ENCODE assay signal across 8 mouse cellular contexts in genomic region chr1:61639114-61640093, GRCm38 (mm10). TPM values are rescaled to one million over a fixed set of nuclear protein-coding genes. Genes with fewer than 3 reads are reported as not detected.
DNase-seq lines count a peak whose midpoint lies in the region; ATAC-seq and TF ChIP-seq lines count a peak whose summit lies in the region.

No protein-coding gene starts in this region.

- TF ChIP-seq POLR2A in embryonic fibroblast, embryonic 13.5 days (IDR thresholded peaks at IDR 0.05; ENCODE audit: low read depth, low read length): no peak

- no peaks in the 10 kb centered on the region for H3K36me3 ChIP-seq in ES-E14 (ENCODE audit: control insufficient read depth, insufficient read depth, low read length, poor library complexity, severe bottlenecking)
- no peaks in the 10 kb centered on the region for H3K36me3 ChIP-seq in limb, embryonic 10.5 days
- no peaks in the 10 kb centered on the region for H3K36me3 ChIP-seq in midbrain, embryonic 11.5 days (ENCODE audit: control insufficient read depth, insufficient read depth, low read length)

- peak; percentile 16; the same call in 1 of the 2 replicates for ATAC-seq in cerebellum, adult (ENCODE audit: insufficient number of reproducible peaks, low FRiP score, low TSS enrichment)
- ATAC-seq in midbrain, embryonic 11.5 days (ENCODE audit: low FRiP score): peak; percentile 67
- ATAC-seq in activated CD4-positive, CD25-positive, alpha-beta regulatory T cell, adult 4 months: no peak

- no peak overlapping the region for H3K27ac ChIP-seq in ES-E14 (ENCODE audit: insufficient read depth, low read depth, low read length, poor library complexity, severe bottlenecking)
- no peak overlapping the region for H3K27ac ChIP-seq in embryonic fibroblast, embryonic 13.5 days (ENCODE audit: insufficient read depth, low read length)
- peak overlapping the region; percentile 91 for H3K27ac ChIP-seq in limb, embryonic 10.5 days
- H3K27ac ChIP-seq in midbrain, embryonic 11.5 days (ENCODE audit: low read depth, low read length): no peak overlapping the region

- H3K27me3 ChIP-seq in limb, embryonic 10.5 days (ENCODE audit: low read depth, poor library complexity, severe bottlenecking): peaks cover 45% of the 10 kb centered on the region
- no peaks in the 10 kb centered on the region for H3K27me3 ChIP-seq in midbrain, embryonic 11.5 days (ENCODE audit: control insufficient read depth, insufficient read depth, low read length)

- peak overlapping the region; percentile 63 for H3K9ac ChIP-seq in ES-E14 (ENCODE audit: insufficient read depth, low read depth, low read length, poor library complexity, severe bottlenecking)
- H3K9ac ChIP-seq in midbrain, embryonic 11.5 days (ENCODE audit: low read length): peak overlapping the region; percentile 91

- H3K4me2 ChIP-seq in midbrain, embryonic 11.5 days: peak overlapping the region; percentile 95

- no peak for DNase-seq in cerebellum, postnatal 36 days
- DNase-seq in ES-E14 (ENCODE audit: low read depth, low spot score): no peak
- DNase-seq in heart, postnatal 4 days: peak; percentile 29
- DNase-seq in limb, embryonic 10.5 days (ENCODE audit: low spot score): peak; percentile 51
- DNase-seq in midbrain, embryonic 11.5 days (ENCODE audit: low spot score, missing footprints): peak; percentile 94

- peak overlapping the region; percentile 74 for H3K4me3 ChIP-seq in ES-E14 (ENCODE audit: insufficient read depth in 1 of 2, low read depth in 1 of 2, low read length in 2 of 2, poor library complexity in 1 of 2, severe bottlenecking in 1 of 2)
- H3K4me3 ChIP-seq in embryonic fibroblast, embryonic 13.5 days (ENCODE audit: insufficient read depth, low read length): peak overlapping the region; percentile 56
- peak overlapping the region; percentile 97 for H3K4me3 ChIP-seq in limb, embryonic 10.5 days
- peak overlapping the region; percentile 86 for H3K4me3 ChIP-seq in midbrain, embryonic 11.5 days (ENCODE audit: low read depth, low read length)

- no peak for TF ChIP-seq CTCF in embryonic fibroblast, embryonic 13.5 days (IDR thresholded peaks at IDR 0.05; ENCODE audit: borderline replicate concordance, insufficient read depth, low read length)

- H3K9me3 ChIP-seq in ES-E14 (ENCODE audit: control insufficient read depth, insufficient read depth, low read depth, low read length): no peaks in the 10 kb centered on the region
- H3K9me3 ChIP-seq in limb, embryonic 10.5 days (replicated peaks): no peaks in the 10 kb centered on the region
- H3K9me3 ChIP-seq in midbrain, embryonic 11.5 days (ENCODE audit: control insufficient read depth, low read length): no peaks in the 10 kb centered on the region

- in situ Hi-C loops in ES-E14 (cut with MboI; ENCODE audit: low sequenced_read_pairs in 2 of 2, unreplicated experiment in 2 of 2): no loop called here

- H3K4me1 ChIP-seq in ES-E14 (ENCODE audit: control insufficient read depth in 2 of 2, insufficient read depth in 2 of 2, low read length in 2 of 2, poor library complexity in 1 of 2): no peaks in the 10 kb centered on the region
- H3K4me1 ChIP-seq in embryonic fibroblast, embryonic 13.5 days (ENCODE audit: control insufficient read depth, insufficient read depth, low read length): peaks cover 3% of the 10 kb centered on the region; the same call in 1 of the 2 replicates
- H3K4me1 ChIP-seq in limb, embryonic 10.5 days: peaks cover 16% of the 10 kb centered on the region
- H3K4me1 ChIP-seq in midbrain, embryonic 11.5 days (ENCODE audit: control insufficient read depth, insufficient read depth, low read length): peaks cover 3% of the 10 kb centered on the region; the same call in 1 of the 2 replicates

- WGBS in limb, embryonic 10.5 days: 4% methylated on average over 40 of the region's 40 CpGs
- WGBS in midbrain, embryonic 11.5 days: 4% methylated on average over 40 of the region's 40 CpGs

TF ChIP-seq in ES-E14, 5 proteins besides CTCF, POLR2A, EP300 and RAD21:
- no peak for TF ChIP-seq CHD2 (IDR thresholded peaks at IDR 0.05; ENCODE audit: low read depth, low read length)
- TF ChIP-seq ZC3H11A (IDR thresholded peaks at IDR 0.05; ENCODE audit: borderline replicate concordance, low read depth, low read length): no peak
- TF ChIP-seq MAFK (IDR thresholded peaks at IDR 0.05; ENCODE audit: insufficient read depth, low read depth, low read length): no peak
- TF ChIP-seq ZNF384 (IDR thresholded peaks at IDR 0.05; ENCODE audit: low read depth, low read length): no peak
- TF ChIP-seq HCFC1 (IDR thresholded peaks at IDR 0.05; ENCODE audit: borderline replicate concordance, insufficient read depth, low read length): no peak

RNA-seq across cellular contexts. Expression of gene Pard3b, which starts 0.8 kb away (rescaled TPM):
- total RNA-seq in ES-E14 (2012; rRNA removed): 0.49 and 1.2 TPM in 2 replicates
- polyA plus RNA-seq in embryonic fibroblast, embryonic 13.5 days (2011; ENCODE audit: insufficient read length, low read depth, missing spikeins): 5.2 and 6.9 TPM in 2 replicates
- total RNA-seq in heart, postnatal 4 days (2021): 10 to 100 TPM; 16.7 to 17.9 TPM
- polyA plus RNA-seq in limb, embryonic 10.5 days (2016; fragmentation: Nextera tagmentation; extraction: Ambion mirVana): 3.4 and 5.0 TPM in 2 replicates
- polyA plus RNA-seq in midbrain, embryonic 11.5 days (2014; fragmentation: Nextera tagmentation; extraction: Ambion mirVana): 8.8 and 9.8 TPM in 2 replicates
- not detected for polyA plus RNA-seq in activated CD4-positive, CD25-positive, alpha-beta regulatory T cell, adult 4 months (2017; shearing (Covaris generic))

Comparison
In these comparisons a context has a peak if more than half of its experiments do, and no peak if none do; other contexts are left out.
1. DNase-seq: peak in heart, postnatal 4 days (single experiment), limb, embryonic 10.5 days (single experiment) and midbrain, embryonic 11.5 days (single experiment); none in cerebellum, postnatal 36 days (0 of 2) and ES-E14 (single experiment).
2. Peak in every context shown above with its lines, with median percentiles within 50 percentile points of each other: H3K4me3 ChIP-seq.